Mouse (Mus musculus) hindbrain, embryonic 11.5 days (tissue): ENCODE measurements at regions not wholly inside any gene's neighbourhood (a gene's known extent, or its start where the extent isn't known, plus 50 kb on each side); places are given as distances from the start of the nearest gene placed in this dataset.

Experiments
- ATAC-seq: fragments of 200-750 bp; cut with Nextera tagmentation; 2 replicates; pipeline ENCODE4 v1.8.0; 2017; ENCODE audit warnings: mild to moderate bottlenecking, moderate TSS enrichment, moderate library complexity; ENCODE audit not compliant: low FRiP score
- DNase-seq: peaks from one replicate; pipeline ENCODE4 v3.0.0-alpha.2; 2015; ENCODE audit warnings: low spot score
- H3K27ac ChIP-seq: fragments of 300-500 bp; sonication (generic); 2 replicates; pipeline ENCODE4 v1.5.1; 2014; ENCODE audit warnings: mild to moderate bottlenecking, low read depth, low read length
- H3K27me3 ChIP-seq: fragments of 300-500 bp; sonication (generic); 2 replicates; pipeline ENCODE4 v1.6.1; 2014; ENCODE audit warnings: mild to moderate bottlenecking, low read length, moderate library complexity, mixed read lengths; ENCODE audit not compliant: control insufficient read depth, insufficient read depth
- H3K36me3 ChIP-seq: fragments of 300-500 bp; sonication (generic); 2 replicates; pipeline ENCODE4 v1.6.1; 2014; ENCODE audit warnings: mild to moderate bottlenecking, low read length, moderate library complexity, mixed read lengths; ENCODE audit not compliant: control insufficient read depth, insufficient read depth
- H3K4me1 ChIP-seq: fragments of 300-500 bp; sonication (generic); replicated peaks from 2 replicates; pipeline ENCODE4 v1.6.1; 2014; ENCODE audit warnings: low read length, mixed read lengths; ENCODE audit not compliant: control insufficient read depth, insufficient read depth
- H3K4me2 ChIP-seq: fragments of 300-500 bp; sonication (generic); replicated peaks from 2 replicates; pipeline ENCODE4 v1.6.1; 2014; ENCODE audit warnings: mild to moderate bottlenecking, low read depth, low read length
- H3K4me3 ChIP-seq: fragments of 300-500 bp; sonication (generic); 2 replicates; pipeline ENCODE4 v1.5.1; 2014; ENCODE audit warnings: low read depth, low read length
- H3K9ac ChIP-seq: fragments of 300-500 bp; sonication (generic); 2 replicates; pipeline ENCODE4 v1.6.1; 2014; ENCODE audit warnings: low read depth, low read length
- H3K9me3 ChIP-seq: fragments of 300-500 bp; sonication (generic); 2 replicates; pipeline ENCODE4 v1.6.1; 2016; ENCODE audit warnings: low read length; ENCODE audit not compliant: control insufficient read depth
- WGBS: fragments of 180-500 bp; shearing (Covaris S2); extraction: QIAGEN DNeasy Blood & Tissue Kit; methylation state at CpG from one replicate; pipeline ENCODE4 v1.1.7; 2014; 5-methylcytosine and 5-hydroxymethylcytosine counted together

DNA sequence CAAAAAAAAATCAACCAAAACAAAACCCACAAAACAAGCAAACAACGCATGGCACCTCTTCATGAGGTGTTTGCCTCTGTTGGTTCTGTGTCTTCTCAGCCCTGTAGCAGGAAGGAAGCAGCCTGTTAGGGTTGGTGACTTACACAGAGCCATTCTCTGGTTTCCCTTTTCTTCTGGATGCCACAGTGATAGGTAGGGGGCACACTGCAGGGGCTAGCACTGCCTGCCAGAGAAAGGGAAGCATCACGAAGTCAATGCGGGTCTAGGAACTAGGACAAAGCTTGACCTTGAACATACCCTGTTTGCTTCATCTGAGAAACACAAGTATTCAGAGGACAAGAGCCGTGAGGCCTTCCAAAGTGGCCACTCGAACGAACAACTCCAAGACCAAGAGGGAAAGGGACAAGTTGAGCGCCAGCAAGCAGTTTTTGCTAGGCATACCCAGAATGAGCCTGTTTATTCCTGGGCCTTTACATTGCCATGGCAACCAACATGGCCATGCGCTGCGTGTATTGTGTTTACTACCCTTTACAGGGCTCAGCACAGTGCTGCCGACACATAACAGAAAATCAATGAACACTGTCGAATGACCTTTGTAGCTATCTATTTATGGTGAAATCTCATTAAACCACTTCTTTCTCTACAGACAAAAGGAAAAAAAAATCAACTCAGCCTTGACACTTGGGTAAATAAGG is 91.9 kb upstream of the Dpt start:
- no peaks in the 10 kb centered on the region for H3K9me3 ChIP-seq
- H3K36me3 ChIP-seq, result no peaks in the 10 kb centered on the region
- H3K27me3 ChIP-seq, result no peaks in the 10 kb centered on the region
- no peak overlapping the region for H3K4me2 ChIP-seq
- DNase-seq (peak; percentile 61), ATAC-seq (peak; percentile 94)
- H3K4me3 ChIP-seq, result no peak overlapping the region
- H3K27ac ChIP-seq, result 0 out of 2 replicates have a peak overlapping the region, but pooled peaks have one; percentile 44
- no peaks in the 10 kb centered on the region for H3K4me1 ChIP-seq
- 51% methylated on average over 11 of the region's 11 CpGs for WGBS
- no peak overlapping the region for H3K9ac ChIP-seq

DNA sequence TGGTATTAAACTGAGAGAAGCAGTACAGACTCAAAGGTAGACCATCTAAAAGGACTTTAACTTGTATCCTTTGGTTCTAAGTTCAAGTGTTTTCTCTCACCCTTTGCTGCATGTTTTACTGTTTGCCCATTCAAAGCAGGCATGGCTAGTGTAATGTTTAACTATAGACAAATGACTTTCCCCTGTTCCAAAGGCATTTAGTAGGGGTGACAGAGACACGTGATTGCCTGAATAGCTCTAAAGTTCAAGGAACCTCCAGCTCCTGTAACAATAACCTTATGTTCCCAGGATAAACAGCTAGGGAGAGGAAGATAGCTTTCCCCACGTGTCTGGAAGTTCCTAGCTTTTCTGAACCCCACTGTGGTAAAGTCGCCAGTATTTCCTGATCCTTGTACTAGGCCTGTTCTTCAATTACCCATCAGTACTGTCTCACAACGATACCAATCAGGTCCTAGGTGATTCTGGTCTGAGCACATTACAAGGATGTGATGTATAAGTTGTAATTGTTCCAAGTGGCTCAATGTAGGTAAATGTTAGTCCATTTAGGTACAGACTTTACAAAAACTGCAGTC is 92.8 kb upstream of the Dpt start:
- H3K27me3 ChIP-seq, result no peaks in the 10 kb centered on the region
- no peaks in the 10 kb centered on the region for H3K36me3 ChIP-seq
- H3K9me3 ChIP-seq, result no peaks in the 10 kb centered on the region
- H3K9ac ChIP-seq, result no peak overlapping the region
- DNase-seq (no peak), ATAC-seq (no peak)
- H3K27ac ChIP-seq, result no peak overlapping the region
- 59% methylated on average over 4 of the region's 4 CpGs for WGBS
- no peak overlapping the region for H3K4me3 ChIP-seq
- no peaks in the 10 kb centered on the region for H3K4me1 ChIP-seq
- H3K4me2 ChIP-seq, result no peak overlapping the region

DNA sequence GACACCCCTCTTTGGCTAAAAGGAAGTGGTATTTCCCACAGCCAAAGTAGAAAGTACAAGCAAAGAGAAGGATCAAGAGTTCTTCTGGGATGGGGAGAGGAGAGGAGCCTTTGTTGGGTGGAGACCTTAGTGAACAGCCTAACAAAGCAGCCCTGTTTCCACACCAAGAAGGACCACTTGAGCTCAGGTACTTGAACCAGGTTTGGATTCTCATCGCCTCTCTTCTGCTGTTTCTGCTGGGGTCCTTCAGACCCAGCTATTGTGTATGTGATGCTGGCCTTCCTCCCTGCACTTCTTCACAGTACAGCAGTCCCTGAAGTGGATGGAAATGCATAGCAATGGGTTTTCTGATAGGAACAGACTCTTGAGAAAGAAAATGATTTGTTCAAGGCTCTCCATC is 106.4 kb upstream of the Dpt start:
- Histone ChIP-seq H3K4me2 (no peak overlapping the region), H3K9me3 (no peaks in the 10 kb centered on the region), H3K36me3 (no peaks in the 10 kb centered on the region), H3K9ac (no peak overlapping the region), H3K27me3 (no peaks in the 10 kb centered on the region), H3K4me1 (no peaks in the 10 kb centered on the region), H3K4me3 (no peak overlapping the region), H3K27ac (no peak overlapping the region)
- WGBS, result 93% methylated on average over 1 of the region's 1 CpGs
- no peak for DNase-seq
- no peak for ATAC-seq

DNA sequence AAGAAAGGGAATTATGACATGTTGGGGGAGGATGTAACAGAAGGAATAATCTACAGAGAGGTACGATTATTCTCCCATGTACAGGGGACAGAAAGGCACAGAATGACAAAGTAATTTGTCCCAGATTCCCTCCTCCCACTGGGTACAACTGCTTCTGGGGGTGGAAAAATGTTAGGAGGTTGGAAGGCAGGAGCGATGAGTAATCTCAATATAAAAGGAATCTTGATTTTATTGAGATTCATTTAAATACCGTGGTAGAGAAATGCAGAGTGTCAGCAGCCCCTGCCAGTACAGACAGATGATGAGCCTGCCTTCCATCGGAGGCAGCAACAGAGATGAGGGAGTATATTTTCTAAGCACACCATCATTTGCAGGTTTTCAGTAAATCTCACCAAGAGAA is 107.1 kb upstream of the Dpt start:
- ATAC-seq (no peak), DNase-seq (no peak)
- Histone ChIP-seq H3K27me3 (no peaks in the 10 kb centered on the region), H3K36me3 (no peaks in the 10 kb centered on the region), H3K4me2 (no peak overlapping the region), H3K9ac (no peak overlapping the region), H3K4me3 (no peak overlapping the region), H3K4me1 (no peaks in the 10 kb centered on the region), H3K27ac (no peak overlapping the region), H3K9me3 (no peaks in the 10 kb centered on the region)
- WGBS, result 89% methylated on average over 4 of the region's 4 CpGs

- Histone ChIP-seq H3K4me2 (no peak overlapping the region), H3K36me3 (no peaks in the 10 kb centered on the region), H3K27me3 (no peaks in the 10 kb centered on the region), H3K4me3 (no peak overlapping the region), H3K4me1 (no peaks in the 10 kb centered on the region), H3K9ac (no peak overlapping the region), H3K27ac (no peak overlapping the region), H3K9me3 (no peaks in the 10 kb centered on the region)
- WGBS, result 73% methylated on average over 2 of the region's 2 CpGs
- ATAC-seq, result no peak
- DNase-seq, result no peak
Observed at GRCm38 (mm10) chr1:164684437-164684836, 112.0 kb upstream of the Dpt start.

GRCm38 (mm10) chr1:164683788-164684187 is 112.7 kb upstream of the Dpt start:
- H3K27me3 ChIP-seq, result no peaks in the 10 kb centered on the region
- H3K9me3 ChIP-seq, result no peaks in the 10 kb centered on the region
- 95% methylated on average over 3 of the region's 3 CpGs for WGBS
- H3K4me2 ChIP-seq, result no peak overlapping the region
- H3K4me3 ChIP-seq, result no peak overlapping the region
- DNase-seq (no peak), ATAC-seq (no peak)
- H3K27ac ChIP-seq, result no peak overlapping the region
- no peaks in the 10 kb centered on the region for H3K36me3 ChIP-seq
- H3K4me1 ChIP-seq, result no peaks in the 10 kb centered on the region
- H3K9ac ChIP-seq, result no peak overlapping the region

GRCm38 (mm10) chr1:164682867-164683599 is 113.4 kb upstream of the Dpt start:
- H3K4me2 ChIP-seq, result no peak overlapping the region
- no peaks in the 10 kb centered on the region for H3K4me1 ChIP-seq
- no peak overlapping the region for H3K9ac ChIP-seq
- no peaks in the 10 kb centered on the region for H3K27me3 ChIP-seq
- no peak overlapping the region for H3K4me3 ChIP-seq
- no peak for ATAC-seq
- H3K9me3 ChIP-seq, result no peaks in the 10 kb centered on the region
- no peaks in the 10 kb centered on the region for H3K36me3 ChIP-seq
- WGBS, result 78% methylated on average over 5 of the region's 5 CpGs
- no peak overlapping the region for H3K27ac ChIP-seq
- no peak for DNase-seq

- Histone ChIP-seq H3K27ac (no peak overlapping the region), H3K27me3 (no peaks in the 10 kb centered on the region), H3K9ac (no peak overlapping the region), H3K4me2 (no peak overlapping the region), H3K4me3 (no peak overlapping the region), H3K9me3 (no peaks in the 10 kb centered on the region), H3K4me1 (no peaks in the 10 kb centered on the region), H3K36me3 (no peaks in the 10 kb centered on the region)
- no peak for DNase-seq
- WGBS, result 92% methylated on average over 6 of the region's 6 CpGs
- no peak for ATAC-seq
Observed at GRCm38 (mm10) chr1:164682426-164682825, 114.0 kb upstream of the Dpt start.

- Histone ChIP-seq H3K9ac (no peak overlapping the region), H3K4me3 (no peak overlapping the region), H3K9me3 (no peaks in the 10 kb centered on the region), H3K4me1 (no peaks in the 10 kb centered on the region), H3K27ac (no peak overlapping the region), H3K27me3 (no peaks in the 10 kb centered on the region), H3K4me2 (no peak overlapping the region), H3K36me3 (no peaks in the 10 kb centered on the region)
- ATAC-seq (no peak), DNase-seq (no peak)
- WGBS, result 72% methylated on average over 5 of the region's 5 CpGs
Observed at GRCm38 (mm10) chr1:164681582-164681981, 114.9 kb upstream of the Dpt start.
